Mouse (Mus musculus) heart, embryonic 12.5 days (tissue): ENCODE data around the gene Astl. TPM values are rescaled to one million over a fixed set of nuclear protein-coding genes. Genes with fewer than 3 reads are reported as not detected.

Source experiments
- ATAC-seq: fragments of 200-750 bp; cut with Nextera tagmentation; 2 replicates; pipeline ENCODE4 v1.8.0; 2017; ENCODE audit warnings: moderate TSS enrichment, moderate library complexity; ENCODE audit not compliant: insufficient number of reproducible peaks, low FRiP score
- H3K27ac ChIP-seq: fragments of 300-500 bp; sonication (generic); 2 replicates; pipeline ENCODE4 v1.5.1; 2016; ENCODE audit warnings: mild to moderate bottlenecking, moderate library complexity; ENCODE audit not compliant: poor library complexity, severe bottlenecking
- H3K27me3 ChIP-seq: fragments of 300-500 bp; sonication (generic); replicated peaks from 2 replicates; pipeline ENCODE4 v1.6.1; 2016; ENCODE audit warnings: mild to moderate bottlenecking, moderate library complexity
- H3K36me3 ChIP-seq: fragments of 300-500 bp; sonication (generic); 2 replicates; pipeline ENCODE4 v1.6.1; 2016; ENCODE audit warnings: mild to moderate bottlenecking, moderate library complexity
- H3K4me1 ChIP-seq: fragments of 300-500 bp; sonication (generic); replicated peaks from 2 replicates; pipeline ENCODE4 v1.6.1; 2016; ENCODE audit warnings: mild to moderate bottlenecking
- H3K4me2 ChIP-seq: fragments of 300-500 bp; sonication (generic); 2 replicates; pipeline ENCODE4 v1.6.1; 2016; ENCODE audit warnings: mild to moderate bottlenecking, moderate library complexity
- H3K4me3 ChIP-seq: fragments of 300-500 bp; sonication (generic); 2 replicates; pipeline ENCODE4 v1.5.1; 2016; ENCODE audit warnings: mild to moderate bottlenecking
- H3K9ac ChIP-seq: fragments of 300-500 bp; sonication (generic); 2 replicates; pipeline ENCODE4 v1.6.1; 2016; ENCODE audit warnings: mild to moderate bottlenecking, moderate library complexity
- H3K9me3 ChIP-seq: fragments of 300-500 bp; sonication (generic); replicated peaks from 2 replicates; pipeline ENCODE4 v1.6.1; 2016; ENCODE audit warnings: mild to moderate bottlenecking, moderate library complexity
- WGBS: fragments of 180-500 bp; shearing (Covaris S2); methylation state at CpG from one replicate; pipeline ENCODE4 v1.1.7; 2016; 5-methylcytosine and 5-hydroxymethylcytosine counted together
- polyA plus RNA-seq: library from polyadenylated mRNA; unstranded; fragments of >200 nt; fragmentation: Nextera tagmentation; extraction: Ambion mirVana; gene quantifications from 2 replicates; pipeline ENCODE4 v1.2.1, GENCODE M21; 2016

The Astl gene
- polyA plus RNA-seq, 1 experiment from 2014 or later: not detected

GRCm38 (mm10) chr2:127378611-127378990, 40.2 kb downstream of the Astl start:
- WGBS: 74% methylated on average over 7 of the region's 7 CpGs
- Histone ChIP-seq H3K27ac (no peak overlapping the region), H3K4me1 (peaks cover 42% of the 10 kb centered on the region), H3K9ac (no peak overlapping the region), H3K27me3 (no peaks in the 10 kb centered on the region), H3K36me3 (no peaks in the 10 kb centered on the region), H3K9me3 (no peaks in the 10 kb centered on the region), H3K4me3 (no peak overlapping the region), H3K4me2 (no peak overlapping the region)
- no peak for ATAC-seq

GRCm38 (mm10) chr2:127379250-127379649, 40.8 kb downstream of the Astl start:
- H3K36me3 ChIP-seq: no peaks in the 10 kb centered on the region
- H3K4me1 ChIP-seq: peaks cover 40% of the 10 kb centered on the region
- H3K4me3 ChIP-seq: no peak overlapping the region
- no peaks in the 10 kb centered on the region for H3K27me3 ChIP-seq
- ATAC-seq: no peak
- WGBS: 55% methylated on average over 3 of the region's 3 CpGs
- no peak overlapping the region for H3K4me2 ChIP-seq
- no peaks in the 10 kb centered on the region for H3K9me3 ChIP-seq
- H3K27ac ChIP-seq: no peak overlapping the region
- H3K9ac ChIP-seq: no peak overlapping the region

- Histone ChIP-seq H3K9ac (no peak overlapping the region), H3K4me1 (peaks cover 8% of the 10 kb centered on the region), H3K36me3 (no peaks in the 10 kb centered on the region), H3K27ac (no peak overlapping the region), H3K27me3 (no peaks in the 10 kb centered on the region), H3K4me3 (no peak overlapping the region), H3K4me2 (no peak overlapping the region), H3K9me3 (no peaks in the 10 kb centered on the region)
- ATAC-seq: no peak
- 60% methylated on average over 7 of the region's 7 CpGs for WGBS
These were observed 45.4 kb downstream of the Astl start for GRCm38 (mm10) chr2:127383881-127384280.

- H3K4me3 ChIP-seq: no peak overlapping the region
- no peak overlapping the region for H3K9ac ChIP-seq
- H3K27me3 ChIP-seq: no peaks in the 10 kb centered on the region
- WGBS: 66% methylated on average over 2 of the region's 2 CpGs
- H3K36me3 ChIP-seq: no peaks in the 10 kb centered on the region
- no peak overlapping the region for H3K4me2 ChIP-seq
- no peaks in the 10 kb centered on the region for H3K9me3 ChIP-seq
- no peak overlapping the region for H3K27ac ChIP-seq
- H3K4me1 ChIP-seq: no peaks in the 10 kb centered on the region; the same call in 1 of the 2 replicates
- ATAC-seq: no peak
These were observed 49.1 kb downstream of the Astl start for GRCm38 (mm10) chr2:127387521-127387920.

GRCm38 (mm10) chr2:127390352-127390751, 51.9 kb downstream of the Astl start:
- Histone ChIP-seq H3K4me1 (peaks cover 14% of the 10 kb centered on the region), H3K4me2 (no peak overlapping the region), H3K4me3 (no peak overlapping the region), H3K27ac (no peak overlapping the region), H3K9ac (no peak overlapping the region), H3K9me3 (no peaks in the 10 kb centered on the region), H3K27me3 (no peaks in the 10 kb centered on the region), H3K36me3 (no peaks in the 10 kb centered on the region)
- 50% methylated on average over 3 of the region's 3 CpGs for WGBS
- no peak for ATAC-seq

GRCm38 (mm10) chr2:127390846-127391245, 52.4 kb downstream of the Astl start:
- Histone ChIP-seq H3K27ac (no peak overlapping the region), H3K4me2 (no peak overlapping the region), H3K4me1 (peaks cover 19% of the 10 kb centered on the region), H3K4me3 (no peak overlapping the region), H3K36me3 (no peaks in the 10 kb centered on the region), H3K9ac (no peak overlapping the region), H3K27me3 (no peaks in the 10 kb centered on the region), H3K9me3 (no peaks in the 10 kb centered on the region)
- no peak for ATAC-seq
- WGBS: 78% methylated on average over 4 of the region's 4 CpGs

GRCm38 (mm10) chr2:127391323-127391722, 52.9 kb downstream of the Astl start:
- Histone ChIP-seq H3K27me3 (no peaks in the 10 kb centered on the region), H3K27ac (no peak overlapping the region), H3K4me1 (peaks cover 24% of the 10 kb centered on the region), H3K4me2 (no peak overlapping the region), H3K36me3 (no peaks in the 10 kb centered on the region), H3K4me3 (no peak overlapping the region), H3K9me3 (no peaks in the 10 kb centered on the region), H3K9ac (no peak overlapping the region)
- ATAC-seq: no peak
- WGBS: 26% methylated on average over 3 of the region's 3 CpGs

- ATAC-seq: 0 out of 2 replicates have a peak, but pooled peaks have one; percentile 22
- H3K27me3 ChIP-seq: no peaks in the 10 kb centered on the region
- H3K27ac ChIP-seq: peak overlapping the region; percentile 39
- peaks cover 29% of the 10 kb centered on the region for H3K4me1 ChIP-seq
- no peaks in the 10 kb centered on the region for H3K9me3 ChIP-seq
- H3K9ac ChIP-seq: no peak overlapping the region
- no peaks in the 10 kb centered on the region for H3K36me3 ChIP-seq
- 49% methylated on average over 5 of the region's 5 CpGs for WGBS
- no peak overlapping the region for H3K4me3 ChIP-seq
- no peak overlapping the region for H3K4me2 ChIP-seq
These were observed 56.2 kb downstream of the Astl start for GRCm38 (mm10) chr2:127394606-127395161.

GRCm38 (mm10) chr2:127398738-127399137, 60.3 kb downstream of the Astl start:
- no peak overlapping the region for H3K4me3 ChIP-seq
- H3K9ac ChIP-seq: no peak overlapping the region
- H3K27ac ChIP-seq: no peak overlapping the region
- no peak for ATAC-seq
- peaks cover 44% of the 10 kb centered on the region for H3K4me1 ChIP-seq
- H3K36me3 ChIP-seq: no peaks in the 10 kb centered on the region
- no peaks in the 10 kb centered on the region for H3K9me3 ChIP-seq
- H3K27me3 ChIP-seq: no peaks in the 10 kb centered on the region
- WGBS: 86% methylated on average over 7 of the region's 7 CpGs
- no peak overlapping the region for H3K4me2 ChIP-seq

Other genes starting within 250 kb of the Astl start
- gene Ncaph, start 204.7 kb upstream of the Astl start, polyA plus RNA-seq: 62.9 and 67.1 TPM in 2 replicates
- 11.1 and 12.5 TPM in 2 replicates for gene Itpripl1, start 195.2 kb upstream of the Astl start, polyA plus RNA-seq
- gene 1810024B03Rik, start 130.4 kb upstream of the Astl start, polyA plus RNA-seq: 1.8 and 2.3 TPM in 2 replicates
- gene Snrnp200, start 130.3 kb upstream of the Astl start, polyA plus RNA-seq: 48.8 and 49.5 TPM in 2 replicates
- gene Ciao1, start 90.8 kb upstream of the Astl start, polyA plus RNA-seq: 50.2 and 53.7 TPM in 2 replicates
- gene Tmem127, start 90.7 kb upstream of the Astl start, polyA plus RNA-seq: 24.7 and 27.8 TPM in 2 replicates
- gene Stard7, start 68.4 kb upstream of the Astl start, polyA plus RNA-seq: 135 and 136 TPM in 2 replicates
- 23.8 and 26.3 TPM in 2 replicates for gene Dusp2, start 2.5 kb upstream of the Astl start, polyA plus RNA-seq
- 7.1 and 7.6 TPM in 2 replicates for gene Adra2b, start 24.6 kb downstream of the Astl start, polyA plus RNA-seq
- 0.44 and 0.45 TPM in 2 replicates for gene Gpat2, start 86.6 kb downstream of the Astl start, polyA plus RNA-seq
- 26.2 and 29.0 TPM in 2 replicates for gene Fahd2a, start 105.9 kb downstream of the Astl start, polyA plus RNA-seq
- gene Kcnip3, start 183.5 kb downstream of the Astl start, polyA plus RNA-seq: 1.2 TPM in 2 replicates
- 0.19 and 0.21 TPM in 2 replicates for gene Prom2, start 202.8 kb downstream of the Astl start, polyA plus RNA-seq
- 2.4 and 2.9 TPM in 2 replicates for gene Zfp661, start 248.5 kb downstream of the Astl start, polyA plus RNA-seq
- gene Mrps5, start 248.6 kb downstream of the Astl start, polyA plus RNA-seq: 138 and 144 TPM in 2 replicates